Mouse (Mus musculus) cerebral cortex, adult 2 months (tissue): Measurements from ENCODE around the gene Clic1.

Source experiments
- WGBS: fragments of 180-500 bp; shearing (Covaris S2); methylation state at CpG from one replicate; pipeline ENCODE4 v1.1.7; 2018; 5-methylcytosine and 5-hydroxymethylcytosine counted together

Gene Clic1

GRCm38 (mm10) chr17:35020551-35020950 is 29.2 kb upstream of the Clic1 start:
- 93% methylated on average over 8 of the region's 8 CpGs for WGBS

DNA sequence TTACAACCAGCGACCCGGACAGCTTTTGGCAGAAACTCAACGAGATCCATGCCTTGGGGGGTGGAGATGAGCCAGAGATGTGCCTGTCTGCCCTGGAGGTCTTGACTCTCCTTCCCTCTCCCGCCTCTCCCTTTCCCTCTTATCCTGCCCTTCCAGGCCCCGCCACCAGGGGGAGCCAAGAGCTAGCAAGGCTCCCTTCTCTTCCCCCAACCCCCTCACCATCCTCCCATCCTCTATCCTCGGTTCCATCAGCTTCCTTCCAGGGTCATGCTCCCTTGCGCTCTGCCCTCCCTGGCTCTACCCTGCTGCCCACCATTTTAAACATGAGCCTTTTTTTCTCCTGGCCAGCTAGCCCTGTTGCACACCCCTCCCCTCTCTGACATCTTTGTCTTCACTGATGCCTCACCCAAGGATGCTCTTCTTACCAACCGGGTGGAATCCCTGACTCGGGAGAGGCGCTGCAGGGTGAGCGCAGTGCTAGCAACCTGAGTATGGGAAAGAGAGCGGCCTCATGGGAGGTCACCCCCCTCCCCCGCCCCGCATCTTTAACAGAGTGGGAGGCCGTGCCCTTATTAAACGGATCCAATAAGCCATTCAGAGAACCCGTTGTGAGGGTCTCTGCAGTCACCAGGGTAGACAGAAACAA is 28.5 kb upstream of the Clic1 start:
- WGBS, result 20% methylated on average over 17 of the region's 17 CpGs

- WGBS, result 66% methylated on average over 6 of the region's 6 CpGs
Measured at GRCm38 (mm10) chr17:35021842-35022477, 27.8 kb upstream of the Clic1 start.

GRCm38 (mm10) chr17:35022541-35023060 is 27.2 kb upstream of the Clic1 start:
- 98% methylated on average over 8 of the region's 8 CpGs for WGBS

- WGBS, result 92% methylated on average over 5 of the region's 5 CpGs
Measured at GRCm38 (mm10) chr17:35023221-35023620, 26.5 kb upstream of the Clic1 start.

DNA sequence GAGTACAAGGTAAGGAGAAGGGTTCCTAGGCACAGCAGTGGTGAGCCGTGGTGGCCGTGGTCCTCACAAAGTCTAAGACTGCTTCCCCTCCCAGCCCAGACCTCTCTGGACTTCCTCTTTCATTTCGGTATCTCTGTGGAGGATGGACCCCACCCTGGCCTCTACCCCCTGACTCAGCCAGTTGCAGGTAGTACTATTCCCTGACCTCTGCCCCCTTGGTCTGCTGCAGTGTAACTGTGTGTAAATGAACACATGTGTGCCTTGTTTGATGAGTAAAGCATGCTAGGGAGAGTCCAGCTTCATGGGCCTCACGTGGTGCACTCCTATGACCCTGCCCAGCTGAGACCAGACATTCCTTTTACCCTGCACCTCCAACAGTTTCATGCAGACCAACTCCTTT is 26.0 kb upstream of the Clic1 start:
- 89% methylated on average over 4 of the region's 4 CpGs for WGBS

GRCm38 (mm10) chr17:35024261-35024660 is 25.5 kb upstream of the Clic1 start:
- 86% methylated on average over 13 of the region's 13 CpGs for WGBS

DNA sequence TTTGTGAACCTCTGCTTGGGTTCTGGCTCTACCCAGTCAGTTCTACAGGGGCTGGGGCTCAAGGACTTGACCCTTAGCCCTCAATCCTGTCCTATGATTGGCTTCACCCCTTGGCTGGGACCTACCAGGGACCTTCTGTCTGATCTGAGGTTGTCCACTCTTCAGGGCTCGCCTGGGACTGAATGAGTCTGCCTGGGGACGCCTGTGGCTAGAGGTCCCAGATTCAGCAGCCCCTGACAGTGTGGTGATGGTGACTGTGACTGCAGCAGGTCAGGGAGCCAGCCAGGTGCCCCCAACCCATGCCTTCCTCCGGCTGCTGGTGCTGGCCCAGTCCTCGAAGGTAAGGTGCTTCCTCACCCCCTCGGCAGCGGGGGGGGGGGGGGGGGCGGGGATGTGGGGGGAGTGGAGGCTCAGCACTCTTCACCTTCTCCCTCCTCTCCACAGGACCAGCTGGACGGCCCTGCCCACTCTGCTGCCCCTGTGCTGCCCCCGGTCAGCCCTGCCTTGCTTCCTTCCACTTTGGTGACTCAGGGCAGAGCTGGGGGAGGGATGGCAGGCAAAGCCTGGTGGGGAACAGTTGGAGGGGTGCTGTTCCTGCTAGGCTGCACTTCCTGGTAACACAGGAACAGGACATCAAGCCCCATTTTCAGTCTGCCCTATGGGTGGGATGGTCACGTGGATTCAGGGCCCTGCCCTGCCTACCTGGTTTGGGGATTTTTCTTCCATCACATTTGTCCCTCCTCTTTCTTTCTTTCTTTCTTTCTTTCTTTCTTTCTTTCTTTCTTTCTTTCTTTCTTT is 24.9 kb upstream of the Clic1 start:
- WGBS, result 61% methylated on average over 9 of the region's 10 CpGs

DNA sequence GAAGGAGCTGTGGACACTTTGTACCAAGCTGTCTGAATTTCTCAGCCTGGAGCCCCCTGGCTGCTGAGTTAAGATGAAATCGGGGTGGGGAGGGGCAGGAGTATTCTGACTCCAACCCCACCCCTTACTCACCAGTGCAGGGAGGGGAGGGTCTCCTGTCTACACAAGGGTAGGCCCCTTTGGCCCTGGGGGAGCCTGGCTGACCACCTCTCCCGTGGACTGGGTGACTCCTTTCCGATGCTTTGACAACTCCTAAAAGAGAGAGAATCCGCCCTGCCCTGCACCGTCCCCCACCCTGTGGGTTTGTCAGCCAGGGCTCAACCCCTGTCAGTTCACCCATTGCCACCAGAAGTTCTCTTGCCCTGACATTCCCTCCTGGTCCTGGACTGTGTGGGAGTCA is 23.6 kb upstream of the Clic1 start:
- WGBS, result 86% methylated on average over 5 of the region's 5 CpGs

- 53% methylated on average over 13 of the region's 13 CpGs for WGBS
Measured at GRCm38 (mm10) chr17:35027277-35028068, 22.3 kb upstream of the Clic1 start, which contains the start of gene Sapcd1. Sapcd1 (minus strand) TSS chr17:35028016.

GRCm38 (mm10) chr17:35028315-35028714 is 21.5 kb upstream of the Clic1 start:
- 88% methylated on average over 2 of the region's 2 CpGs for WGBS

- 42% methylated on average over 19 of the region's 19 CpGs for WGBS
Measured at GRCm38 (mm10) chr17:35029691-35030532, 19.9 kb upstream of the Clic1 start.

DNA sequence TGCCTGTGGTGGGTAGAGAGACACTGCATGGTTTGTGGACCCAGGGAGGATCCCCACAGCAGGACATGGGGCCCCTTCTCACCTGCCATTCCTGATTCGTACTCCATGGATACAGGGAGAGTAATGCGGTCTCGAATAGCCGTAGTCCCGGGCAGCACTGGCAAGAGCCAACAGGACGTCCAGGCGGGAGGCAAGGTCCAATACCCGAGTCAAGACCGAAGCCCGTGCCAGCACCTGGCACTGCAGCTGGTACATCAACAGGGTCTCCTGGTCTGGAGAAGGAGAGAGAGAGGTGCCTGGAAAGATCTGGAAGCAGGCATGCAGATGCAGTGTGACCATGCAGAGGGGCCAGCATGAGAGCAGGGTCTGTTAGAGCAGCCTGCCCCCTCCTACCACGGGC is 18.5 kb upstream of the Clic1 start:
- 93% methylated on average over 11 of the region's 11 CpGs for WGBS

- WGBS, result 95% methylated on average over 7 of the region's 7 CpGs
Measured at GRCm38 (mm10) chr17:35031880-35032279, 17.9 kb upstream of the Clic1 start.

GRCm38 (mm10) chr17:35032323-35032870 is 17.4 kb upstream of the Clic1 start:
- WGBS, result 79% methylated on average over 8 of the region's 8 CpGs

DNA sequence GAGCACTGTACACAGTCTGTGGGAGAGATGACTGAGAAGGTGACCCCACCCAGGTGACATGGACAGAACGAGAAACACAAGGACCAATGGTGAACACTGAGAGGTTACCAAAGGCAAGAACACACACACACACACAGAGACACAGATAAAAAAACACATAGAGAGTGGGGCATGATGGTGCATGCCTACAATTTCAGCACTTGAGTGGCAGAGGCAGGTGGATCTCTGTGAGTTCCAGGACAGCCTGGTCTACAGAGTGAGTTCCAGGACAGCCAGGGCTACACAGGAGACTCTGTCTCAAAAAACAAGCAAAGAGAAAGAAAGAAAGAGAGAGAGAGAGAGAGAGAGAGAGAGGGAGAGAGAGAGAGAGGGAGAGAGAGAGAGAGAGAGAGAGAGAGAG is 16.1 kb upstream of the Clic1 start:
- 84% methylated on average over 1 of the region's 1 CpGs for WGBS

GRCm38 (mm10) chr17:35034896-35035295 is 14.9 kb upstream of the Clic1 start:
- 68% methylated on average over 6 of the region's 6 CpGs for WGBS

- WGBS, result 68% methylated on average over 11 of the region's 11 CpGs
Measured at GRCm38 (mm10) chr17:35039121-35039873, 10.5 kb upstream of the Clic1 start.

DNA sequence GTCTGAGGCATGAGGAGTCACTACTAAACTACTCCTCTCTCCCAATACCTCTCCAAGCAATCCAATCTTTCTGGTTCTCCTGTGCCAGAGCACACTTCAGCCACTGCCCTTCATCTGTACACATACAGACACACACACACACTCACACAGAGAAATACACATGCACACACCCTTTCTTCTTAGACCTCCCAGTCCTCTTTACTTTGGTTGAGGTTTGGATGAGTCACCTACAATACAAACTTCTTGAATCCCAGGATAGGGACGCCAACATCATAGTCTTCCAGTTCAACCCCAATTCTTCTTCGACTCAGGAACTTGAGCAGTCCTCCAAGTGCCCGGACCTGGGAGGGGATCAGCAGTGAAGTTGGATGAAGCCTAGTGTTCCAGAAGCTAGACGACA is 6.0 kb upstream of the Clic1 start:
- WGBS, result 90% methylated on average over 4 of the region's 4 CpGs
